Mouse (Mus musculus) mouse trophoblast stem cell (cell line): ENCODE results near the gene Snrpd3.

Experiments
- in situ Hi-C, 2 experiments: fragments of 300-500 bp; cut with MseI, MboI; formaldehyde crosslinking; loops; 2 replicates in 1 of 2; 3 replicates in 1 of 2; pipeline ENCODE4 v1.15.1; 2025

Snrpd3 gene

DNA sequence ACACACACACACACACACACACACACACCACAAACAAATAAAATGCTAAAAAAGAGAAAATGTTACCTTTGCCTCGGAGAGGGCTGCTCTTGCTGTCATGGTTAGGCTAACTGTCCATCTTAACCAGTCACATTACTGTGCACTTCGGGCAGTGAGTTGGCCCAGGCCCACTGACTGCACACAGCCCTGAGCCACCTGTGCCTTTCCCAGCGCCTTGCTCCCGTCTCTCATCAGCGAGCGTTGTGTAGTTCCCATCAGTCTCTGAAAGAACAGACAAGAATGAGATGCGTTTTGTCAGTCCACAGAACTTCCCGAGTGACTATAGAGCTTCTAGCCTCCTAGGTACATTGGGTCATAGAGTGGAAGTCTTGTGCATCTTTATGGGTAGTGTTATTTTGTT is 16.9 kb downstream of the Snrpd3 start:
- in situ Hi-C loops: no loop called here

DNA sequence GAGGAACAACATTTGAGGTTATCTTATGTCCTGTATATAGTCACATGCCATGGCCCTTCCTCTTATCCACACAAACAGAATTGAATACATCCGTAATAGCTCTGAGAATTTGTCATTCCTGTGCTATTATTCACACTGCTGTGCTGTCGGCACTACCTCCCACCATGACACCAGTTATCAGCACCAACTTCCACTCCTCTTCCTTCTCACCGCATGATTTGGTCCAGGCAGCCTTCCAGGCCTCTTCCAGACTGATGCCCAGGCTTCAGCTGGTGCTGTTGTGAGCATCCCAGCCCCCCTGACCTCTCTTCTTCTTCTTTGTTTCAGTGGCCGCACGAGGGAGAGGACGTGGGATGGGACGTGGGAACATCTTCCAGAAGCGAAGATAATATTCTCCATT is 17.6 kb downstream of the Snrpd3 start:
- in situ Hi-C loops: no loop called here

GRCm38 (mm10) chr10:75535423-75535822 is 18.1 kb downstream of the Snrpd3 start:
- in situ Hi-C loops: no loop called here

- in situ Hi-C loops: no loop called here
Observed at GRCm38 (mm10) chr10:75536123-75536522, 18.8 kb downstream of the Snrpd3 start.

- in situ Hi-C loops: no loop called here
Observed at GRCm38 (mm10) chr10:75547901-75548300, 30.6 kb downstream of the Snrpd3 start.

DNA sequence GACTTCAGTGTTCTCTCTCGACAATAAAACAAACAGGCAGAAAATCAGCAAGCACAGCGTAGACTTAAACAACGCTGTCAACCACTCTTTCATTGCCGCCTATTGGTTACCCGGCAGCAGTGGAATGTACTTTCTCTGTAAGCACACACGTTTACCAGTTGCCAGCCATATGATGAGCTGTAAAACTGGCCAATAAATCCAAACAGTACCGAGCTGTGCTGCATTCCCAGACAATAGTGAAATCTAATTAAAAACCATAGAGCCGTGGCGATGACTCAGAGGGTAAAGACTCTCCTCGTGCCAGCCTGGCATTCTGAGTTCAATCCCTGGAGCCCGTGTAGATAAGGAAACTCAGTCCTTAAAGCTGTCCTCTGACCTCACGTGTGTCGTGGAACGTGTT is 31.1 kb downstream of the Snrpd3 start:
- in situ Hi-C loops: no loop called here

- in situ Hi-C loops: no loop called here
Observed at GRCm38 (mm10) chr10:75549886-75550285, 32.5 kb downstream of the Snrpd3 start.

DNA sequence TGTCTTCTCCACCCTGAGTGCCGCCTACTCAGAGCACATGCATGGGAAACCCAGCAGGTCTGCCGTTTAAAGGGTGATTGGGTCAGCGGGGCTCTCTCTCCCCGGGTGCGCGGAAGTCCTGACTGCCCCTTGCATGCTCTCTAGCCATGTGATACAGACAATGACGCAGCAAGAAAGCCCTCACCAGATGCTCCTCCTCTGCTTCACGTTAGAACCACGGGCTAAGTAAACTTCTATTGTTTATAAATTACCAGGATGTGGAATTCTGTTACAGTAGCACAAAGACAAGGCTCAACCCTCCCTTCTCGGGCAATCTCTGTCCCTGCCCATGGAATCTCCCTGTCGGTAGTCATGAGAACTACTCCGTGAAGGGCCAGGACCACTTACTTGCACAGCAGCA is 33.8 kb downstream of the Snrpd3 start:
- in situ Hi-C loops: no loop called here

DNA sequence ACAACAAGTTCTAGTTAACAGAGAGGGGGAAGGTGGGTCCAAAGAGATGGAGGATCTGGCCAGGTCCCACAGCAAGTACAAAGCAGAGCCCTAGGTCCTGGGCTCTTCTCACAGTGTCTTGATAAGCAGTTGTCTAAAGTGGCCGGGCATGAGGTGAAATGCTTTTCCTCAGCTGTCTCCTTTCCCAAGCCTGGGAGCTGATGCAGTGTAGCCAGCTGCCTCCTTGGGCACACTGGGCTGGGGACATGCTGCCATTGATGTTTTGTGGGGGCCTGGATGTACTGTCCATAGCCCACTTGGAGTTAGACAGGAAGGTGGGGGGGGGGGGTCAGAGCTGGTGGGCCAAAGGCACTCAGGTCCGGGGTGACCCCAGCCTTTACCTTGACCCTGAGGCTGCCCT is 34.8 kb downstream of the Snrpd3 start:
- in situ Hi-C loops: no loop called here

GRCm38 (mm10) chr10:75552701-75553450 is 35.5 kb downstream of the Snrpd3 start:
- in situ Hi-C loops: no loop called here

DNA sequence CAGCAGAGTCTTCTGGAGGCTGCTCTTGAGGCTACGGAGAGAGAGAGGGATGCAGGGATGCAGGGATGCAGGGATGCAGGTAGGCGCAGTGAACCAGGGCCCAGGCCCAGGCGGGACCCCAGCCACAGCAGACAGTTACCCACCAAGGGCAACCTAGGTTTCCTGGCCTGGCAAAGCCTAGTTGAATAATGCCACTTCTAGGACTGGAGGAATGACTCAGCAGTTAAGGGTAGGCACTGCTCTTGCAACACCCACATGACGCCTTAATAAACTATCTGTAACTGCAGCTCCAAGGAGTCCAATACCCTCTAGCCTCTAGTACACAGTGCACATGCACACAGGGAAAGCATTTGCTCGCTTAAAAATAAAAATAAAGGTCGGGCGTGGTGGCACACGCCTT is 36.7 kb downstream of the Snrpd3 start:
- in situ Hi-C loops: no loop called here

GRCm38 (mm10) chr10:75555557-75555956 is 38.2 kb downstream of the Snrpd3 start:
- in situ Hi-C loops: no loop called here

GRCm38 (mm10) chr10:75556026-75556425 is 38.7 kb downstream of the Snrpd3 start:
- in situ Hi-C loops: no loop called here

DNA sequence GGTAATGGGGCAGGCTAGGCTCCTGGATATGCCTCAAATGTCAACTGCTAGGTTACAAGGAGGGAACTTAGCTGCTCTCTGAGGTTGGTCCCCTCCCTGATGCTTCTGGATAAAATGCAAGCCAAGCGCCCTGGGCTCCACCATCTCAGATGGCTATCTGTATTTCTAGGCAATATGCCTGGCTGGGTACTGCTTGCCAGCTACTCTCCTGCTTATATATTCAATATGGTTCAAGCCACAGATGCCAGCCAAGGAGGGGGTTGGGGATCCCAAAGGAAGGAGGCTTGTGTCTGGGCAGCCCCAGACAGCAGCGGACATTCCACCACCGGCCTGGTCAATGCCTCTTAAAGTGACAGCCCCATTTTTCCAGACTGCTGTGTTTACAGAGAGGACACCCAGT is 41.2 kb downstream of the Snrpd3 start:
- in situ Hi-C loops: no loop called here

- in situ Hi-C loops: no loop called here
Observed at GRCm38 (mm10) chr10:75559041-75559675, 41.8 kb downstream of the Snrpd3 start.

- in situ Hi-C loops: no loop called here
Observed at GRCm38 (mm10) chr10:75559676-75560548, 42.6 kb downstream of the Snrpd3 start, which contains the start of gene Lrrc75b. TSS of gene Lrrc75b (minus strand) at chr10:75560330.

- in situ Hi-C loops: no loop called here
Observed at GRCm38 (mm10) chr10:75560549-75560899, 43.2 kb downstream of the Snrpd3 start.

GRCm38 (mm10) chr10:75561071-75561654 is 43.8 kb downstream of the Snrpd3 start, which contains the start of gene Ggt1:
TSS of gene Ggt1 (plus strand) at chr10:75561604.
- in situ Hi-C loops: no loop called here

DNA sequence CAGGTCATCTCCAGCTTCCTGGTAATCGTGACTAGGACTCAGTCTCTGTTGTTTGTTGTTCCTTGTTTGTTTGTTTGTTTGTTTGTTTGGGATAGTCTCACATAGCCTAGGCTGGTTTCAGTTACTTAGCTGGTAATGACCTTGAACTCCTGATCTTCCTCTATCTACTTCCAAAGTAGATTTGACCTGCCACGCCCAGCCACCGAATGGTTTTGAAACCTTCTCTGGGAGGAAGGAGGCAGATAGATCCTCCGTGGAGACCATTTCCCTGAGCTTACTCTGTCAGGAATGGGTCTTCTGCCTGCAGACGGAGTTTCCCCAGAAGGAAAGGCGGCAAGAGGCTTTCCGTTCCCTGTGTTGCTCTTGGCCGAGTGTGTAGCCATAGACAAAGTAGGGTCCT is 45.2 kb downstream of the Snrpd3 start:
- in situ Hi-C loops: no loop called here

DNA sequence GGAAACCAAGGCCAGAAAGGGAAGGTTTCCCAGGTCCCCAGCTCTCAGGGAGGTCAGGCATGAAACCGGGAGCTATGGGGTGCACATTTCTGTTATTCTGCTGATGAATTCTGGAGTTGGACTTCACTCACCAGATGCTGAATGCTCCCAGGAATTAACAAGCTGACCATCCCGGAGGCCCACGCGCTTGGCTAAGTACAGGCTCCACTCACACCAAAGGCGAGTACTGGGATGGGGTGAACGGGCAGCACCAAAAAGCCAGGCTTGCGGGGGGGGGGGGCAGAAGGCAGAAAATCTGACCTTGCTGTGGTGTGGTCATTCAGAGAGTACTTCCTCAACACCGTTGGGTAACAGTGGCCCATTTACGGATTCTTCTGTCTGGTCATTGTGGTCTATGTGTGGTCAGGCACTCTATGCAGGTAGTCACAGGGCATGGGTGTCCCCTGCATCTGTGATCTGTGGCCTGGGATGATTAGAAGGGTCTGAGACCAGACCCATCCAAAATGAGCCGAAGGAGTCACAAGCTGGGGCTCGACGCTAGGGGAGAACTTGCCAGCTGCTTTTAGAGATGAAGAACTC is 47.4 kb downstream of the Snrpd3 start:
- in situ Hi-C loops: no loop called here

GRCm38 (mm10) chr10:75565436-75565835 is 48.1 kb downstream of the Snrpd3 start:
- in situ Hi-C loops: no loop called here

GRCm38 (mm10) chr10:75565906-75566305 is 48.6 kb downstream of the Snrpd3 start:
- in situ Hi-C loops: no loop called here
